Mouse (Mus musculus) adrenal gland, postnatal 36 days (tissue): ENCODE measurements around the gene Ralbp1. TPM values are rescaled to one million over a fixed set of nuclear protein-coding genes. Genes with fewer than 3 reads are reported as not detected.

ENCODE experiments used
- DNase-seq, 2 experiments: peaks; one replicate each; pipeline ENCODE4 v3.0.0; 2021; ENCODE audit warnings: mixed read lengths in 1 of 2
- total RNA-seq, 2 experiments: library from RNA; stranded (reverse); gene quantifications; 2 replicates each; pipeline ENCODE4 v1.2.3; 2021

Gene Ralbp1
- total RNA-seq, 2 experiments from 2014 or later: 41.4 to 61.4 TPM

- no peak for DNase-seq
Measured at GRCm38 (mm10) chr17:65798446-65798845, 87.2 kb downstream of the Ralbp1 start.

Other genes with a start within 250 kb of the Ralbp1 start
- gene Txndc2, start 243.6 kb downstream of the Ralbp1 start, total RNA-seq: 10 to 100 TPM in 1 of 2 experiments, 1 to 10 TPM in 1; 8.8 to 38.2 TPM
- gene Rab31, start 113.0 kb downstream of the Ralbp1 start, total RNA-seq: 10 to 100 TPM; 40.9 to 50.1 TPM
- gene Ppp4r1, start 103.2 kb downstream of the Ralbp1 start, total RNA-seq: 10 to 100 TPM; 67.6 to 72.7 TPM
- 100 to 1,000 TPM; 111 to 124 TPM for gene Twsg1, start 65.4 kb upstream of the Ralbp1 start, total RNA-seq
- gene Ankrd12, start 191.3 kb upstream of the Ralbp1 start, total RNA-seq: 10 to 100 TPM; 28.9 to 29.3 TPM
- gene Ndufv2, start 215.8 kb upstream of the Ralbp1 start, total RNA-seq: 100 to 1,000 TPM; 368 to 381 TPM
- 10 to 100 TPM; 31.8 to 35.5 TPM for gene Washc1, start 225.7 kb upstream of the Ralbp1 start, total RNA-seq
- 1 to 10 TPM; 4.3 to 6.4 TPM for gene Ddx11, start 237.7 kb upstream of the Ralbp1 start, total RNA-seq